Comparison of ENCODE assay signal across 19 mouse cellular contexts in genomic region chr2:137723651-137724050, GRCm38 (mm10).
"Had no signal": no experiment of that assay in that cellular context is flagged by ENCODE, and none has a peak within 500 bp of the region (broad histone marks: within the 10 kb centered on the region; RNA-seq: fewer than 3 reads in every experiment).

No protein-coding gene starts in this region.

- H3K27ac ChIP-seq: midbrain, embryonic 10.5 days; midbrain, embryonic 12.5 days; neural tube, embryonic 13.5 days; neural tube, embryonic 15.5 days; stomach, embryonic 15.5 days; stomach, postnatal 0 days had no signal

- DNase-seq: lung, adult 18-20 months; lung, embryonic 14.5 days; lung, postnatal 10 days; lung, postnatal 4 days; midbrain, embryonic 14.5 days; retina, postnatal 1 day; right cerebral cortex, adult 18-20 months; right cerebral cortex, postnatal 25 days; right cerebral cortex, postnatal 4 days; thymus, adult 2 months; thymus, postnatal 25 days; thymus, postnatal 4 days had no signal

- H3K4me3 ChIP-seq: midbrain, embryonic 10.5 days; midbrain, embryonic 12.5 days; myocyte; neural tube, embryonic 13.5 days; neural tube, embryonic 15.5 days; stomach, embryonic 15.5 days had no signal
